Mouse (Mus musculus) macrophage (primary cell): ENCODE results near the gene Fam234a. TPM values are rescaled to one million over a fixed set of nuclear protein-coding genes. Genes with fewer than 3 reads are reported as not detected.
"Not testable (repeated sequence)": the region's sequence is repeated elsewhere in the genome, so short reads cannot be mapped to it uniquely, and the experiment has no call there.

Experiments used
- H3K27ac ChIP-seq: fragments of 350-480 bp; formaldehyde crosslinking; 2 replicates; pipeline ENCODE4 v1.9.0; 2021
- H3K36me3 ChIP-seq: fragments of 350-480 bp; formaldehyde crosslinking; 2 replicates; pipeline ENCODE4 v1.9.0; 2021; ENCODE audit errors: inconsistent target
- H3K4me3 ChIP-seq: fragments of 350-480 bp; formaldehyde crosslinking; 2 replicates; pipeline ENCODE4 v1.9.0; 2021; ENCODE audit errors: inconsistent target
- H3K79me2 ChIP-seq: fragments of 350-480 bp; formaldehyde crosslinking; 2 replicates; pipeline ENCODE4 v1.9.0; 2021; ENCODE audit errors: inconsistent target
- WGBS: methylation state at CpG from one replicate; pipeline ENCODE4 v1.1.7; 2026; ENCODE audit warnings: inconsistent platforms; ENCODE audit not compliant: missing documents; 5-methylcytosine and 5-hydroxymethylcytosine counted together
- polyA plus RNA-seq: library from polyadenylated mRNA; stranded (reverse); fragments of 250-400 nt; gene quantifications from 3 replicates; pipeline ENCODE4 v1.2.4, GENCODE M21; 2018; ENCODE audit warnings: inconsistent platforms
- total RNA-seq, 78 experiments: library from RNA; depleted of rRNA; stranded (reverse); fragments of 250-400 nt; gene quantifications; 1 replicate in 9 of 78; 2 replicates in 24 of 78; 3 replicates in 43 of 78; 4 replicates in 2 of 78; pipeline ENCODE4 v1.2.4; 2018; ENCODE audit warnings: inconsistent platforms in 56 of 78

The Fam234a gene
- 100 to 1,000 TPM in 2 of 26 experiments, 10 to 100 TPM in 24; 12.4 to 114 (median 48.7) TPM for total RNA-seq (2018; cell fraction: chromatin; rRNA removed)
- 100 to 1,000 TPM in 25 of 26 experiments, 10 to 100 TPM in 1; 95.8 to 167 (median 130) TPM for total RNA-seq (2018; cell fraction: cytosol; rRNA removed)
- 100 to 1,000 TPM in 23 of 26 experiments, 10 to 100 TPM in 3; 37.4 to 192 (median 141) TPM for total RNA-seq (2018; cell fraction: nucleus; rRNA removed)
- polyA plus RNA-seq: 73.6 to 152 TPM (median 101 TPM) in 3 replicates

DNA sequence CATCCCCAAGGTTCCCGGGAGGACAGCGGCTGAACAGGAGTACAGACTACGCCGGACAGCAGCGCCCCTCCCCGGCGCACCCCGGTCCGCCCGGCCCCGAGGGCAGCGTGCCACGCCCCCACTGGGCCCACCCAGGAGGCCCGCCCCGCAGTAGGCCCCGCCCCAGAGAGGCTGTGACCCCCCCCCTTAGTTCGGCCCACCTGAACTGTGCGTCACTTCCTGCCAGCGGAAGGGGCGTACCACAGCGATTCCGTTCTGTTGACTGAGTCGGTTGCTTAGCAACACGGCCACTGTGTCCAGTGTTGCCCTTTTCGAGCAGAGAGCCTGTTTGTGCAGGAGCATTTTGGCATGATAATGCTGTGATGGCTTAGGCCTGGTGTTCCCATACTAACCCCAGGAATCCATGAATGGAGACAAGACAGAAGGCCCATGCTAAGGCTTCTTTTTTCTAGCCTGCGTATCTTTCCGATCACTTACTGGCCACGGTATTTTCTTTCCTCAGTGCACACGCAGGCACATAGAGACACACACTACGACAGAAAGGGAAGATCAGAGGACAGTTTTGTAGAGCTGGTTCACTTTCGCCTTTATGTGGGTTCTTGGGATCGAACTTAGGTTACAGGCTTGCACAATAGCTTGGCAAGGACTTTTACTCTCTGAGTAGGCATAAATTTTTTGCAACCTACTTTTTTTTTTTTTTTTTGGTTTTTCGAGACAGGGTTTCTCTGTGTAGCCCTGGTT, at the start of gene Fam234a:
Gene Fam234a (minus strand): TSS at position 142 of the 741 bp plus-strand sequence.
- Histone ChIP-seq H3K4me3 (peak within 1 kb of the TSS; percentile 61), H3K36me3 (no peaks in the 10 kb centered on the region), H3K27ac (peak within 1 kb of the TSS; percentile 78), H3K79me2 (peaks cover 41% of the 10 kb centered on the region)
- WGBS: 2% methylated on average over 33 of the region's 33 CpGs

DNA sequence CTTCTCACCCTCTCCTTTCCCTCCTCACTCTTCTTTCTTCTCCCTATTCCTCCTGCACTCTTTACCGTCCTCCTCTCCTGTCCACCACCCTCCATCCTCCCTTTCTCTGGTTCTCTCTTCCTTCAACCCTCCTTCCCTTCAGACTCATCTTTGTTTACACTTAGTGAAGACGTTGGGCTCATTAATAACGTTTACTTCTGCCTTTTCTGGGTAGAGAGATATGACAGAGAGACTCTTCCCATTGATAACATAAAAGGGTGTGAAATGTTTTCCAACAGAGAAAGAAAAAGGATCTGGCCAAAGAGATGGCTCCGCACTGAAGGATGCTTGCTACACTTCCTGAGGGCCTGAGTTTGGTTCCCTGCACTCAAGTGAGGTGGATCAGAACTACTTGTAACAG, 45.4 kb upstream of the Fam234a start:
- no peak overlapping the region for H3K4me3 ChIP-seq
- H3K79me2 ChIP-seq: no peaks in the 10 kb centered on the region
- H3K27ac ChIP-seq: no peak overlapping the region
- peaks cover 21% of the 10 kb centered on the region; the same call in 1 of the 2 replicates for H3K36me3 ChIP-seq
- WGBS: 96% methylated on average over 2 of the region's 4 CpGs

DNA sequence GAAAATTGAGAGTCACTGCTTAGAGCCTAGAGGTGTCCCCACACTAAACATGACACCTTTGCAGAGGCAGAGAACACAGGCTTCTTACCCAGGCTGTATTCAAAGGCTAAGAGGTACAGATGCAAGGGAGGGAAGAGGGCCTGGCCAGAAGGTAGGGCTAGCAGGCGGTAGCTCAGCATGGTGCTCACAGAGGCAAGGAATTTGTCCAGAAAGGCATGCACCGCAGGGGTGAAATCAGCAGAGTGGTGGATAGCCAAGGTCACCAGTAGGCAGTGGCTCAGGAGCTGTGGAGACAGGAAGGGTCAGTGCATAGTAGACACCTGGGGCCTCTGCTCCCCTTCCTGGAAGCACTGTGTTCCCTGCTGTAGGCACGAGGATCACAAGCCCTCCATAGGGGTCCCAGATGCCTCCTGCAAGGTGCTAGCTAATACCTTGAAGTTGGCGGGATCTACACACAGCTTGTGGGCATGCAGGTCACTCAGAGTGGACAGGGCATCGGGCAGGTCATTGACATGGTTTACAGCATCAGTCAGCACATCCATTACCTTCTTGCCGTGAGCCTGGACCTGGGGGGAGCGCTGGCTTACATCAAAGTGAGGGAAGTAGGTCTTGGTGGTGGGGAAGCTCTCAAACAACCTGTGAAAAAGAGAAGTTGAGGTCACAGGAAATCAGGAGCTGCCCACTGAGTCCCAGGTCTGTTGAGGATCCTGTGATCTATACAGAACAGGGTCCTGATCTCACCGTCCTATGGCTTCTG, 42.3 kb upstream of the Fam234a start:
- Histone ChIP-seq H3K27ac (no peak overlapping the region), H3K79me2 (no peaks in the 10 kb centered on the region), H3K4me3 (no peak overlapping the region), H3K36me3 (peaks cover 51% of the 10 kb centered on the region)
- WGBS: 86% methylated on average over 8 of the region's 8 CpGs

DNA sequence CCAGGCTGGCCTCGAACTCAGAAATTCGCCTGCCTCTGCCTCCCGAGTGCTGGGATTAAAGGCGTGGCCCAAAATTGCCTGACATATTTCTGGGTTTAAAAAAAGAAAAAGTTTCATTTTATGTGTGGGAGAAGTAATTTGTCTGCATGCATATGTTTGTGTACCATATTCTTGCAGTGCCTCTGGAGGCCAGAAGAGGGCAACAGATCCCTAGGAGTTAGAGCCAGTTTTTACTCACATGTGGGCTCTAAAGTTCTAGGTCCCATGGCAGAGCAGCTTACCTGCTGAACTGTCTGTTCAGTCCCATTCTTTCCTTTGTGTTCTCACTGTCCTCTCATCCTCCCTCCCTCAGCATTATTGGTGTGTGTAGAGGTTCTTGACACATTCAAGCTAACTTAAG, 32.7 kb upstream of the Fam234a start:
- no peak overlapping the region for H3K27ac ChIP-seq
- peaks cover 5% of the 10 kb centered on the region; the same call in 1 of the 2 replicates for H3K79me2 ChIP-seq
- 88% methylated on average over 4 of the region's 4 CpGs for WGBS
- H3K4me3 ChIP-seq: no peak overlapping the region
- H3K36me3 ChIP-seq: peaks cover 64% of the 10 kb centered on the region

DNA sequence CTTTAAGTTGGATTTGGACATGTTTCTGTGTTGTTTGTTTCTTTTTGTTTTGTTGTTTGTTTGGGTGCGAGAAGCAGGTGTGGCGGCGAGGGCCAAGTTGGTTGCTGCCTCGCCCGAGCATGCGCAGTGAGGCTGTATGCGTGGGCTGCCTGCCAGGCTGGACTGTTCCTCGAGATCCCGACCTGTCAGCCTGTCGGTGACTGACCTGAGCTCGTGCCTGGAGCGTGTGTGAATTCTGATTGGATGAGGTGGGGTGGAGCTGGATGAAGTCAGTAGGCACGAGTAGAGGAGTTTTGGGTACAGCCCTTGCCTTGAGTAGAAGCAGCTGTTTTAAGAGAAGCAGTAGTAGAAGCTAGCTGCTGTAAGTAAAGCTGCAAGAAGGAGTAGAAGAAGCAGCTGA, 31.9 kb upstream of the Fam234a start:
- Histone ChIP-seq H3K4me3 (no peak overlapping the region), H3K36me3 (peaks cover 57% of the 10 kb centered on the region), H3K79me2 (peaks cover 5% of the 10 kb centered on the region; the same call in 1 of the 2 replicates), H3K27ac (no peak overlapping the region)
- WGBS: 93% methylated on average over 13 of the region's 13 CpGs

DNA sequence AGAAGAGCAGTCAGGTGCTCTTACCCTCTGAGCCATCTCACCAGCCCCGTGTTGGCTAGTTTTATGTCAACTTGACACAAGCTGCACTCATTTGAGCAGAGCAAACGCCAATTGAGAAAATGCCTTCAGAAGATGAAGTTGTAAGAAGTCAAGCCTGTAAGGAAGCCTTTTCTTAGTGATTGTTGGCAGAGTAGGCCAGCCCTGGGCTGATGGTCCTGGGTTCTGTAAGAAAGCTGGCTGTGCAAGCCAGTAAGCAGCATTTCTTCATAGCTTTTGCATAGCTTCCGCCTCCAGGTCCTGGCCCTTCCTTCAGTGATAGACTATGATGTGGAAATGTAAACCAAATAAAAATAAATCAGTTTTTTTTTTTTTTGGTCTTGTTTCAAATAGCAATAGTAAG, 28.5 kb upstream of the Fam234a start:
- Histone ChIP-seq H3K27ac (no peak overlapping the region), H3K79me2 (peaks cover 5% of the 10 kb centered on the region; the same call in 1 of the 2 replicates), H3K36me3 (peaks cover 54% of the 10 kb centered on the region), H3K4me3 (no peak overlapping the region)
- 84% methylated on average over 3 of the region's 3 CpGs for WGBS

DNA sequence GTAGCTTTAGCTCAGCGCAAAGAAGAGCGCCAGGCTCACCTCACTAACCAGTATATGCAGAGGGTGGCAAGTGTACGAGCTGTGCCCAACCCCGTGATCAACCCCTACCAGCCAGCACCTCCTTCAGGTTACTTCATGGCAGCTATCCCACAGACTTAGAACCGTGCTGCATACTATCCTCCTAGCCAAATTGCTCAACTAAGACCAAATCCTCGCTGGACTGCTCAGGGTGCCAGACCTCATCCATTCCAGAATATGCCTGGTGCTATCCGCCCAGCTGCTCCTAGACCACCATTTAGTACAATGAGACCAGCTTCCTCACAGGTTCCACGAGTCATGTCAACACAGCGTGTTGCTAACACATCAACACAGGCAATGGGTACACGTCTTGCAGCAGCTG, 25.5 kb upstream of the Fam234a start:
- H3K4me3 ChIP-seq, H3K27ac ChIP-seq, H3K79me2 ChIP-seq: not testable (repeated sequence)
- WGBS: 93% methylated on average over 8 of the region's 10 CpGs
- peaks cover 51% of the 10 kb centered on the region for H3K36me3 ChIP-seq

DNA sequence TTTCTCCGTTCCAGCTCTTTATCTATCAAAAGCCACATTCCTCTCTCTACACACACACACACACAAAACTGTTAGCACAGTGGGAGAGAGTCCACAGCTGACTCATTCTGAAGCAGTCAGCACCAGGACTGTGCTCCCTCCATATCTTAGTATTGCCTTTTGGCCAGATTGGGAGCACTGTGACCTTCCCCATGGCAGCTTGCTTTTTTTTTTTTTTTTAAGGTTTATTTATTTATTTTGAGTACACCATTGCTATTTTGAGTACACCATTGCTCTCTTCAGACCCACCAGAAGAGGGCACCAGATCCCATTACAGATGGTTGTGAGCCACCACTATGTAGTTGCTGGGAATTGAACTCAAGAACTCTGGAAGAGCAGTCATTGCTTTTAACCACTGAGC, 24.8 kb upstream of the Fam234a start:
- Histone ChIP-seq H3K4me3 (no peak overlapping the region), H3K27ac (no peak overlapping the region), H3K79me2 (peaks cover 14% of the 10 kb centered on the region; the same call in 1 of the 2 replicates), H3K36me3 (peaks cover 57% of the 10 kb centered on the region)
- WGBS: no CpG with 5 or more reads among the region's 1 CpGs

DNA sequence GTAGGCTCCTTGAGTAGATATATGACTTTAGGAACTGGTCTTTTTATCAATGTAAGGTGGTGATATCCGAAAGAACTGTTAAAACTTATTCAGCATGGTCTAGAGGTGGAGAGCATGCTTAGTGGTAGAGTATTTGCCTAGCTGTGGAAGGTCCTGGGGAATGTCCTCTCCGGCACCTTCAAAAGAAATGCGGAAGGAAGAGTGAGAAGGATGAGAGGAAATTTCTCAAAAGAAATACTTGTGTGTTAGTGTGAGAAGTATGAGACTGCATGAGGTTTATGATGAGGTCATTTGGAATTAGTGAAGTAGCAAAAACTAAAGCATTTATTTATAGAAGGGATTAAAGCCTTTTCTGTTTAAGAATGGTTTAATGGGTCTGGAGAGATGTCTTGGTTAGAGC, 18.3 kb upstream of the Fam234a start:
- H3K36me3 ChIP-seq: peaks cover 66% of the 10 kb centered on the region
- 92% methylated on average over 3 of the region's 3 CpGs for WGBS

DNA sequence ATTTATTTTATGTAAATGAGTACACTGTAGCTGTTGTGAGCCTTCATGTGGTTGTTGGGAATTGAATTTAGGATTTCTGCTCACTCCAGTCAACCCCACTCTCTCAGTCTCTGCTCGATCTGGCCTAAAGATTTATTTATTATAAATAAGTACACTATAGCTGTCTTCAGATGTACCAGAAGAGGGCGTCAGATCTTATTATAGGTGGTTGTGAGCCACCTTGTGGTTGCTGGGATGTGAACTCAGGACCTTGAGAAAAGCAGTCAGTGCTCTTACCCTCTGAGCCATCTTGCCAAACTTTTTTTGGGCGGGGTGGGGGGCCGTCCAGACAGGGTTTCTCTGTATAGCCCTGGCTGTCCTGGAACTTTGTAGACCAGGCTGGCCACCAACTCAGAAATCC, 17.8 kb upstream of the Fam234a start:
- WGBS: 80% methylated on average over 4 of the region's 4 CpGs
- Histone ChIP-seq H3K79me2 (peaks cover 78% of the 10 kb centered on the region), H3K4me3 (no peak overlapping the region), H3K27ac (no peak overlapping the region), H3K36me3 (peaks cover 62% of the 10 kb centered on the region)

More for the DNA sequence above, 18.3 kb upstream of the Fam234a start:
- no peak overlapping the region for H3K27ac ChIP-seq
- H3K4me3 ChIP-seq: no peak overlapping the region
- peaks cover 72% of the 10 kb centered on the region for H3K79me2 ChIP-seq

DNA sequence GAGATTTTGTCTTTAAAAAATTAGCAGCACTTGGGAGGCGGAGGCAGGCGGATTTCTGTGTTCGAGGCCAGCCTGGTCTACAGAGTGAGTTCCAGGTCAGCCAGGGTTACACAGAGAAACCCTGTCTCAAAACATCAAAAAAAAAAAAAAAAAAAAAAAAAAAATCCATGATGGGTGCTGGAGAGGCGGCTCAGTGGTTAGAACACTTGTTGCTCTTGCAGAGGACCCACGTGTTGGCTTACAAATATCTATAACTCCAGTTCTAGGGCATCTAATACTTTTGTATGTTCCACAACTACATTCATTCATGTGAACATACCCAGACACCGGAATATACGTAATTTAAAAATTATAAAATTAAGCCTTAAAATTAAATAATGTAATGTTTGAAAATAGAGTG, 11.3 kb upstream of the Fam234a start:
- H3K79me2 ChIP-seq: peaks cover 71% of the 10 kb centered on the region
- no peak overlapping the region for H3K4me3 ChIP-seq
- 100% methylated on average over 2 of the region's 7 CpGs for WGBS
- H3K27ac ChIP-seq: no peak overlapping the region
- peaks cover 24% of the 10 kb centered on the region; the same call in 1 of the 2 replicates for H3K36me3 ChIP-seq

DNA sequence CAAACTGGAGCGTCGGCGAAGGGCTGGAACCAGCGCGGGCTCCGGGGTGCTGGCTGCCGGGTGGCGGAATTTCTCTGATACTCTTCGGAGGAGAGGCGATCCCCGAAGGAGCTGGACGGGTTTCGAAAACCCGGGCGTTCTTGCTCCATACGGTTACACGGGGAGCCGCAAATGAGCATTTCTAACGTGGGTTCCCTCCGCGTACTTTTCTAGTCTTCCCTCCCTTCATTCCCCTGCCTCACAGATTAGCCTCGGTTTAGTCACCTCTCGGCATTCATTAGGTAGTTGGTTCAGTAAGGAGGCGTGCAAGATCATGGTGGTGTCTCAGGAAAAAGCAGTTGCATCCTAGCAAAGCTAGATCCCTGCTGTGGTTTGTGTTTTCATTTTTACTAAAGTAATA, 9.4 kb upstream of the Fam234a start:
- 0 out of 2 replicates have a peak, but pooled peaks cover 8% of the 10 kb centered on the region for H3K36me3 ChIP-seq
- peaks cover 52% of the 10 kb centered on the region for H3K79me2 ChIP-seq
- H3K4me3 ChIP-seq: peak overlapping the region; percentile 81
- WGBS: 1% methylated on average over 18 of the region's 24 CpGs
- H3K27ac ChIP-seq: peak overlapping the region; percentile 77

DNA sequence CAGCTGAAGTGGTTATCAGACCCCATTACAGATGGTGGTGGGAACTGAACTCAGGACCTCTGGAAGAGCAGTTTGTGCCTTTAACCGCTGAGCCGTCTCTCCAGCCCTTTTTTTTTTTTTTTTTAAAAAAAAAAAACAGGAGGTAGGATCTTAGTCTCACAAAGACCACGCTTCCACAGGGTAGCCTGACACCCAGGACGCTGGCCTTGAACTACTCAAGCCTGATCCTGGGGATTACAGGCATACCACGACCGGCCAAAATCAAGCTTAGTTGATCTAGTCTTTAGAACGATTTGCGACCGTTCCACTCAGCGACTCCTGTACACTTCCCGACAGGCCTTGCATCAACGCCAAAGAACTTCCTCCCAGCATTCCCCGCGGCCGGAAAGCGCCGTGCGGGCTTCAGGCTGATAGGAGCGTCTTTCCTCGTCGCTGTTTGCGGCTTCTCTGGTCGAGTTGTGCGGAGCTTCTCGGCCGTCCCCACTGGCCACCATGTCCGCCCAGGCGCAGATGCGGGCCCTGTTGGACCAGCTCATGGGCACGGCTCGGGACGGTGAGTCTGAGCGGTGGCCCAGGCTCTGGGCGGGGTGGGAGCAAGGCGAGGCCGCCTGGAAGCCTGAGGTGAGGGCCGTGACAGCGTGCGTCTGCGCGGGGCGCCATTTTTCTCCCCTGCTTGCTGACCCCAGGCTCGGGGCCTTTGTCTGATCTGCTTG, 8.7 kb upstream of the Fam234a start, which contains the start of gene Luc7l:
Gene Luc7l (plus strand): TSS at position 358 of the 713 bp plus-strand sequence.
- 0 out of 2 replicates have a peak, but pooled peaks cover 1% of the 10 kb centered on the region for H3K36me3 ChIP-seq
- peak within 1 kb of the TSS; percentile 81 for H3K4me3 ChIP-seq
- WGBS: under 1% methylated on average over 43 of the region's 43 CpGs
- peaks cover 45% of the 10 kb centered on the region for H3K79me2 ChIP-seq
- peak within 1 kb of the TSS; percentile 77 for H3K27ac ChIP-seq

DNA sequence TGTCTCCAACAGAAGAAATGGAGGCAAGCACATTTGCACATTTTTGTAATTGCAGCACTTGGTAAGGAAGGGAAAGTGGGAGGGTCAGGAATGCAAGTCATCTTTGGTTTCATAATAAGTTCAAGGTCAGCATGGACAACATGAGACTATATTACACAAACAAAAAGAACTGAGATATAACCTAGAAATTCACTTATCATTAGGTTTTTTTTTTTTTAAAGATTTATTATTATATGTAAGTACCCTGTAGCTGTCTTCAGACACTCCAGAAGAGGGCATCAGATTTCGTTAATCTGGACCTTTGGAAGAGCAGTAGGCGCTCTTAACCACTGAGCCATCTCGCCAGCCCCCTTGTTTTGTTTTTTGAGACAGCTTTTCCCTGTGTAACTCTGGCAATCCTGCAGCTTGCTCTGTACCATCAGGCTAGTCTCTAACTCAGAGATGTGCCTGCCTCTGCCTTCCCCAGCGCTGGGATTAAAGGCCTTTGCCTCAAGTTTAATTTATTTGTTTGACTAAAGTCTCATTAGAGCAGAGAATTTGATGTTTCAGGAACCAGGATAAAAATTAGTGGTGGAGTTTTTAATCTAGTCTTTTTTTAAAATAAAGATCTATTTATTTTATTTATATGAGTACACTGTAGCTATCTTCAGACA, 8.0 kb upstream of the Fam234a start:
- no peaks in the 10 kb centered on the region for H3K36me3 ChIP-seq
- 63% methylated on average over 4 of the region's 4 CpGs for WGBS
- peak overlapping the region; percentile 77 for H3K27ac ChIP-seq
- peaks cover 38% of the 10 kb centered on the region for H3K79me2 ChIP-seq
- peak overlapping the region; percentile 81 for H3K4me3 ChIP-seq
